Comparison of ENCODE assay signal across 32 mouse cellular contexts in the genomic region with DNA sequence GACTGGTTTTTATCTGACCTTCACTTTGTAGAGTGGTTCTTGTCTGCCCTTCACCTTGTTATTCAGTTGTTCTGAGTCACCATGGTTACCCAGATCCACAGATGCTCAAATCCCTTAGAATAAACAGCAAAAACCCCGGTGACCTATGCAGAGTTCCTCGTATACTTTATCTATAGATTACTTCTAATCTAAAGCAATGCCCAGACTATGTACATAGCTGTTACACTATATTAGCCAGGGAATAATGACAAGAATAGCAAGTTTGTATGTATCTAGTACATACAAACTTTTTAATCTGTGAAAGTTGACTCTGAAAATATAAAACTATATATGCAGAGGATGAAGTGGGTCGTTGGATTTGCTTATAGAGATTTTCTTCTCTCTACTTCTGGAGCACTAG.
"Had no signal": no experiment of that assay in that cellular context is flagged by ENCODE, and none has a peak within 500 bp of the region (broad histone marks: within the 10 kb centered on the region; RNA-seq: fewer than 3 reads in every experiment).

No protein-coding gene starts in this region.

- H3K27me3 ChIP-seq: limb, embryonic 12.5 days; limb, embryonic 13.5 days; limb, embryonic 15.5 days; liver, embryonic 12.5 days; liver, embryonic 13.5 days; liver, embryonic 15.5 days; lung, embryonic 15.5 days; megakaryocyte, embryonic 14.5 days; midbrain, embryonic 13.5 days; midbrain, embryonic 15.5 days had no signal

- H3K9ac ChIP-seq: limb, embryonic 12.5 days; limb, embryonic 13.5 days; limb, embryonic 15.5 days; liver, embryonic 12.5 days; liver, embryonic 13.5 days; liver, embryonic 14.5 days; liver, embryonic 15.5 days; liver, postnatal 0 days; lung, embryonic 14.5 days; lung, embryonic 15.5 days; midbrain, embryonic 12.5 days; midbrain, embryonic 13.5 days; midbrain, embryonic 15.5 days had no signal

- H3K27ac ChIP-seq: left cerebral cortex, adult 2 months; limb, embryonic 10.5 days; limb, embryonic 12.5 days; limb, embryonic 13.5 days; limb, embryonic 15.5 days; liver, embryonic 12.5 days; liver, embryonic 13.5 days; liver, embryonic 14.5 days; liver, embryonic 15.5 days; lung, embryonic 15.5 days; macrophage; midbrain, embryonic 10.5 days; midbrain, embryonic 12.5 days; midbrain, embryonic 13.5 days; midbrain, embryonic 15.5 days had no signal

- H3K9me3 ChIP-seq: limb, embryonic 10.5 days; limb, embryonic 12.5 days; limb, embryonic 13.5 days; limb, embryonic 15.5 days; liver, embryonic 12.5 days; liver, embryonic 13.5 days; liver, embryonic 15.5 days; lung, embryonic 15.5 days; midbrain, embryonic 10.5 days; midbrain, embryonic 12.5 days; midbrain, embryonic 13.5 days; midbrain, embryonic 15.5 days had no signal

- ATAC-seq: liver, embryonic 12.5 days; liver, postnatal 0 days; lung, postnatal 0 days; midbrain, embryonic 13.5 days; midbrain, embryonic 15.5 days; midbrain, embryonic 16.5 days had no signal

- H3K4me1 ChIP-seq: limb, embryonic 10.5 days; limb, embryonic 12.5 days; limb, embryonic 13.5 days; limb, embryonic 15.5 days; liver, embryonic 12.5 days; liver, embryonic 13.5 days; liver, embryonic 15.5 days; lung, embryonic 15.5 days; megakaryocyte, embryonic 14.5 days; midbrain, embryonic 12.5 days; midbrain, embryonic 13.5 days; midbrain, embryonic 15.5 days had no signal

- H3K4me3 ChIP-seq: left cerebral cortex, adult 2 months; limb, embryonic 10.5 days; limb, embryonic 12.5 days; limb, embryonic 13.5 days; limb, embryonic 15.5 days; liver, embryonic 12.5 days; liver, embryonic 13.5 days; liver, embryonic 15.5 days; lung, embryonic 15.5 days; megakaryocyte, embryonic 14.5 days; midbrain, embryonic 10.5 days; midbrain, embryonic 12.5 days; midbrain, embryonic 13.5 days; midbrain, embryonic 15.5 days; myocyte had no signal

- DNase-seq: left cerebral cortex, postnatal 4 days; liver; liver, embryonic 13.5 days; liver, postnatal 0 days; lung, adult 18-20 months; lung, adult 2 months; lung, embryonic 14.5 days; lung, postnatal 10 days; lung, postnatal 14 days; lung, postnatal 36 days; lung, postnatal 4 days; midbrain, embryonic 14.5 days had no signal

- H3K4me2 ChIP-seq: limb, embryonic 12.5 days; limb, embryonic 13.5 days; limb, embryonic 15.5 days; liver, embryonic 11.5 days; liver, embryonic 12.5 days; liver, embryonic 13.5 days; liver, embryonic 15.5 days; lung, embryonic 14.5 days; lung, embryonic 15.5 days; midbrain, embryonic 11.5 days; midbrain, embryonic 12.5 days; midbrain, embryonic 13.5 days; midbrain, embryonic 15.5 days had no signal

- H3K36me3 ChIP-seq: limb, embryonic 10.5 days; limb, embryonic 12.5 days; limb, embryonic 13.5 days; limb, embryonic 15.5 days; liver, embryonic 12.5 days; liver, embryonic 13.5 days; liver, embryonic 15.5 days; lung, embryonic 15.5 days; midbrain, embryonic 10.5 days; midbrain, embryonic 12.5 days; midbrain, embryonic 13.5 days; midbrain, embryonic 15.5 days had no signal
